Mouse (Mus musculus) layer of hippocampus, adult 9-11 months (tissue): Measurements from ENCODE around the gene Pik3r5.

Source experiments
- DNase-seq: peaks from one replicate; pipeline ENCODE4 v3.0.0; 2022

The Pik3r5 gene

GRCm38 (mm10) chr11:68401428-68401827 is 30.5 kb upstream of the Pik3r5 start:
- no peak for DNase-seq

- DNase-seq, result no peak
Observed at GRCm38 (mm10) chr11:68404185-68404584, 27.7 kb upstream of the Pik3r5 start.

- DNase-seq, result no peak
Observed at GRCm38 (mm10) chr11:68405576-68405975, 26.3 kb upstream of the Pik3r5 start.

GRCm38 (mm10) chr11:68407266-68407926 is 24.5 kb upstream of the Pik3r5 start:
- DNase-seq, result no peak

GRCm38 (mm10) chr11:68408127-68408526 is 23.8 kb upstream of the Pik3r5 start:
- peak; percentile 57 for DNase-seq

GRCm38 (mm10) chr11:68417001-68417400 is 14.9 kb upstream of the Pik3r5 start:
- no peak for DNase-seq

GRCm38 (mm10) chr11:68417831-68418230 is 14.1 kb upstream of the Pik3r5 start:
- peak; percentile 51 for DNase-seq

- no peak for DNase-seq
Observed at GRCm38 (mm10) chr11:68425492-68426315, 6.2 kb upstream of the Pik3r5 start.

- DNase-seq, result no peak
Observed at GRCm38 (mm10) chr11:68427083-68427570, 4.8 kb upstream of the Pik3r5 start.

- DNase-seq, result peak; percentile 30
Observed at GRCm38 (mm10) chr11:68430662-68431061, 1.3 kb upstream of the Pik3r5 start.

GRCm38 (mm10) chr11:68432361-68433021 is 570 bp downstream of the Pik3r5 start:
- no peak for DNase-seq

- DNase-seq, result no peak
Observed at GRCm38 (mm10) chr11:68433534-68433933, 1.6 kb downstream of the Pik3r5 start.

GRCm38 (mm10) chr11:68434697-68435096 is 2.8 kb downstream of the Pik3r5 start:
- DNase-seq, result no peak

- no peak for DNase-seq
Observed at GRCm38 (mm10) chr11:68435601-68436000, 3.7 kb downstream of the Pik3r5 start.

GRCm38 (mm10) chr11:68436376-68436775 is 4.5 kb downstream of the Pik3r5 start:
- DNase-seq, result no peak

- DNase-seq, result no peak
Observed at GRCm38 (mm10) chr11:68440100-68440499, 8.2 kb downstream of the Pik3r5 start.

GRCm38 (mm10) chr11:68440965-68441364 is 9.0 kb downstream of the Pik3r5 start:
- no peak for DNase-seq

GRCm38 (mm10) chr11:68442346-68442745 is 10.4 kb downstream of the Pik3r5 start:
- DNase-seq, result no peak

GRCm38 (mm10) chr11:68442983-68443638 is 11.2 kb downstream of the Pik3r5 start:
- no peak for DNase-seq

GRCm38 (mm10) chr11:68445901-68446300 is 14.0 kb downstream of the Pik3r5 start:
- DNase-seq, result no peak

GRCm38 (mm10) chr11:68446547-68446946 is 14.6 kb downstream of the Pik3r5 start:
- DNase-seq, result no peak

- no peak for DNase-seq
Observed at GRCm38 (mm10) chr11:68447242-68447641, 15.3 kb downstream of the Pik3r5 start.

- DNase-seq, result no peak
Observed at GRCm38 (mm10) chr11:68448356-68448755, 16.4 kb downstream of the Pik3r5 start.
